Mouse (Mus musculus) small intestine, adult 2 months (tissue): Measurements from ENCODE around the gene Cers2.

Source experiments
- CTCF ChIP-seq: fragments of 200-500 bp; IDR thresholded peaks from 2 replicates; pipeline ENCODE4 v1.5.1; 2012; ENCODE audit warnings: low read depth, mild to moderate bottlenecking, control low read depth, inconsistent platforms, low read length, moderate library complexity, mixed read lengths; ENCODE audit not compliant: insufficient replicate concordance, insufficient read length; ENCODE audit errors: extremely low read depth
- POLR2A ChIP-seq: fragments of 200-500 bp; IDR thresholded peaks from 2 replicates; pipeline ENCODE4 v1.6.1; 2012; ENCODE audit warnings: low read depth, mild to moderate bottlenecking, control low read depth, inconsistent platforms, low read length, moderate library complexity

- TF ChIP-seq POLR2A (no peak), CTCF (no peak)
Measured at GRCm38 (mm10) chr3:95269789-95270188, 44.8 kb upstream of the Cers2 start.
